Mouse (Mus musculus): ENCODE data around the gene Lin28a. TPM values are rescaled to one million over a fixed set of nuclear protein-coding genes. Genes with fewer than 3 reads are reported as not detected.

Lin28a gene
- polyA plus RNA-seq (2015; fragmentation: Illumina TruSeq; extraction: RNeasy Lipid Tissue Mini Kit (QIAGEN cat#74804); ENCODE audit: low read depth, low replicate concordance) = 0.12 TPM

DNA sequence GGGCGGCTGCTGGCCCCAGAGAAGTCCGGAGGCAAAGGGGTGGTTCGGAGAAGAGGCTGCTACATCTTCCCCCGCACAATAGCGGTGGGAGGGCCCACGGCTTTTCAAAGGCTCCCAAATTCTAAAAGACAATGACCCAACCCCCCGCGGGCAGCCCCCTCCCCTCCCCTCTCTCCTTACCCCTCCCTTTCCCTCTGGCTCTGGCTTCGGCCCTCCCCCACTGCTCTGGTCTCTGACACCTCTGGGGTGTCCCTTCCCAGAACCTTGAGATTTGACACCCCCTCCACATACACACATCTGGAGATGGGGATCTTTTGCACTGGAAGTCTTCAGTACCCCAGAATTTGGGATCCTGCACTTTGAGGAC is at the start of gene Lin28a:
Lin28a (minus strand) TSS at position 63 of the 367 bp plus-strand sequence.

DNA sequence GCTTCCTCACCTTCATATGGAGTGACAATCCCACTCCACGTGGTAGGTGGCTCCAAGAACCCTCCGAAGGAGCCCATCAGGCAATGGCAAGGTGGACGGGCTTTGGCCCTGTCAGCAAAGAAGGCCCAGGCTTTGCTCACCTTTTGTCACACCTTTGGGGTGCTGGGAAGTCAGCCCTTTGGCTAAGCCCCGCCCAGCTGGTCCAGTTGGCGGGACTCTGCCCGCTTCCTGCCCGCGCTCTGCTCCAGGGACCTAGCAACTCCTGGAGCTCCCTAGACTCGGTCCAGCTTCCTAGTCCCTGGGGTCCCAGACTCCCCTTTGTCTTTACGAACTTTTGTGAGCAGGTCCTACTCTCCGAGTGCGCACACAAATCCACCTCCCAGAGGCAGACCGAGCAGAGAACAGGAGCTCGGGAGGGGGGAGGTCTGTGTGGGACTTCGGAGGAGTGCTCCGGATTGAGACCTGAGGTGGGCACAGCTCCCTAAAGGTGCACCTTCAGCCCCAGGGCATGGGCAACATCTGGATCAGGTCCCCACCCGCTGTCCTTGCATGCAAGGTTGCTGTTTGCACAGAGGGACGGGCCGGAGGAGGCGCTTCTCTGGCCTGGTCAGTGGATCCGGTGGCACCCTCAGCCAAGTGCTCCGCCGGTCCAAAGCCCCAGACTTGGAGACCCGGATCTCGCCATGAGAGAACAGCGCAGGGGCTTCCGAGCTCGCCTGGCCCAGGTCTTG is 41.7 kb upstream of the Lin28a start, which contains the start of gene Crybg2:
Crybg2 (plus strand) TSS at position 681 of the 731 bp plus-strand sequence.

DNA sequence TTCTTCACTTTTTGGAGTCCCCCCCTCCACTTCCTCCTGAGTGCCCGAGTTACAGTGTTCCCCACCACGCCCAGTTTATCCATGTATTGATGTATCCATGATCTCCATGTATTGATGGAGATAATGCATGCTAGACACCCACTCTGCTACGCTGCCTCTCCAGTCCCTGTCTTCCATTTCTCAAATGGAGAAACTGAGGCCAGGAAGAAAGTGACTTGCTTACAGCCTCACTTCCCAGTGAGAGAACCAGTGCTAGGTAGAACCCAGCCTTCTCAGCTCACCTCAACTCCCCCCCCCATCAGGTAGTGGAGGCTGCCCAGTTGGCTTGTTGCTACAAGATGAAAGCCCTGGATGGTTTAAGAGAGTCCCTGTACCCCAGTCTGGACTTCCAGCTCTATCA is 34.9 kb upstream of the Lin28a start, which contains the start of gene Zfp683:
Zfp683 (plus strand) TSS at position 301 of the 400 bp plus-strand sequence.

DNA sequence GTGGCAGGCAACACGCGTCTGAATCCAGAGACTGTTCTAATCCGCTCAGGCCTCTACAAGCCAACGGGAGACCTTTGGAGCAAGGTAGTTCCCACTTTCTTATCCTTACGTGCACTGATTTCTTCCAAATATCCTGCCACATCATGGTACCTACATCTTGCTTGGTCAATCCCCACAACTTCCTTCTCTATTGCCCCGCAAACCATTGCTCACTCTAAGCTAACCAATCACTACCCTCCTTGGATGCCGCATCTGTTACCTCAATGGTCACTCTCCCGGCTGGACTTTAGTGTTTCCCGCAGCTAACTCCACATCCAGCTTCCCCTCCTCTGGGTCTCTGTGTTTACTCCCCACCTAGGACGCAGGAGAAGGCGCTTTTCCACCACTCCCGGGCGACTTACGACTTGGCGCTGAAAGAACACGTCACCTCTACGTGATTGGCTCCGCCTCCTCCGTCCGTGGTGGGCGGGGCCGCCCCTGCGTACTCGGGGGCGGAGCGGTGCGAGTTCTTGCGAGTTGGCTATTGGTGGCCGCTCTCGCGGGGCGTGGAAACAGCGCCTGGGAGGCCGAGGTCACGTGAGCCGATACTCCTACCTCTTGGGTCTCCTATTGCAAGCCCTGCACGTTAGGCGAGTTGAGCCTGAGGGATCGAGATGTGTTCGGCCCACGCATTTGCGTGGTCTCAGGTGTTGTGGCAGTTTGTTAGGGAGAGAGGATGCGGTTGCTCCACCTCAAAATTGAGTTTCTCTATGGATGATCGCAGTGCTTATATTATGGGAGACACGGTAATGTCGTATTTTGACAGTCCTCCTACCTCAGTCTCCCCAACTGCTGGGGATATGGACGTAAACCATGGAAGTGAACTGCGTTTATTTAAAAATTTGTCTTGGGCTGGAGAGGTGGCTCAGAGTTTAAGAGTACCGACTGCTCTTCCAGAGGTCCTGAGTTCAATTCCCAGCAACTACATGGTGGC is 17.9 kb downstream of the Lin28a start, which contains the start of gene Dhdds:
Dhdds (minus strand) TSS at position 453 of the 973 bp plus-strand sequence.

DNA sequence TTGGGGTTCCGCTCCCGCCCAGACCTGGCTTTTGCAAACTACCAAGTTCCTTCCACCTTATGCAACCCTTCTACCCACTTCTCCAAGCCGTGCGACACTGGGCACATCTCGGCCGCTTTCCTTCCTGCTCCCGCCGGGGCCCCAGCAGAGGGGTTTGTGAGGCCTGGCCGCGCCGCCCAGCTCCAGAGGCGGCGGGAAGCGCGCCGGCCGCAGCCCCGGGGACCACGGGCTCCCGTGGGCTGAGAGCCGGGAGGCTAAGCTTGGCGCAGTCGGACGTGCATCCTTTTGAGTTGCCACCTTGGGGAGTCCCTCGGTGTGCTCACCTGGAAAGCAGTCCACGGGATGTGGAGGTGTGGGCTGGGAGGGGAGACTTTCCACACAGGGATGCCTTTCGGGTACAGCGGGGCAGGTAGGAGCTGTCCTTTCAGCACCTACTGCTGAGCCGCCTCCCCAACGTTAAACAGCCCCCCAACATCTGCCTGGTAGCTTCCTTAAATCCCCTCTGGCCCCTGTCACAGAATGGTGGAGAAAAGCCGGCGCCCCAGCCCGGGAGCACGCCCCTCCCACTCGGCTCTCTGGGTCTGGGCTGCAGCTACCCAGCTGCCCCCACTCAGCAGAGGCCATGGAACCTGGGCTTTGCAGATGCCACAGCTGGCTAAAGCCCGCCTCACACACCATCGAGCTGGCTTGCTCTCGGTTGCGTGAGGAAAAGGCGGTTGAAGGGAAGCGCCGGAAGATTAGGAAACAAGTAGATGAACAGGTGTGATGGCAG is 50.3 kb downstream of the Lin28a start, which contains the start of gene Hmgn2:
Hmgn2 (minus strand) TSS at position 501 of the 772 bp plus-strand sequence.

Other genes starting within 250 kb of the Lin28a start
- gene Rps6ka1, start 131.0 kb downstream of the Lin28a start, polyA plus RNA-seq (2015; fragmentation: Illumina TruSeq; extraction: RNeasy Lipid Tissue Mini Kit (QIAGEN cat#74804); ENCODE audit: low read depth, low replicate concordance) = 12.6 TPM
- 235 TPM for gene Hmgn2, start 50.2 kb downstream of the Lin28a start, polyA plus RNA-seq (2015; fragmentation: Illumina TruSeq; extraction: RNeasy Lipid Tissue Mini Kit (QIAGEN cat#74804); ENCODE audit: low read depth, low replicate concordance)
- gene Dhdds, start 17.9 kb downstream of the Lin28a start, polyA plus RNA-seq (2015; fragmentation: Illumina TruSeq; extraction: RNeasy Lipid Tissue Mini Kit (QIAGEN cat#74804); ENCODE audit: low read depth, low replicate concordance) = 54.8 TPM
- not detected for gene Zfp683, start 35.0 kb upstream of the Lin28a start, polyA plus RNA-seq (2015; fragmentation: Illumina TruSeq; extraction: RNeasy Lipid Tissue Mini Kit (QIAGEN cat#74804); ENCODE audit: low read depth, low replicate concordance)
- gene Crybg2, start 42.0 kb upstream of the Lin28a start, polyA plus RNA-seq (2015; fragmentation: Illumina TruSeq; extraction: RNeasy Lipid Tissue Mini Kit (QIAGEN cat#74804); ENCODE audit: low read depth, low replicate concordance) = 3.2 TPM
- gene Cd52, start 76.2 kb upstream of the Lin28a start, polyA plus RNA-seq (2015; fragmentation: Illumina TruSeq; extraction: RNeasy Lipid Tissue Mini Kit (QIAGEN cat#74804); ENCODE audit: low read depth, low replicate concordance) = 9.8 TPM
- 19.3 TPM for gene Ubxn11, start 83.7 kb upstream of the Lin28a start, polyA plus RNA-seq (2015; fragmentation: Illumina TruSeq; extraction: RNeasy Lipid Tissue Mini Kit (QIAGEN cat#74804); ENCODE audit: low read depth, low replicate concordance)
- gene Sh3bgrl3, start 109.9 kb upstream of the Lin28a start, polyA plus RNA-seq (2015; fragmentation: Illumina TruSeq; extraction: RNeasy Lipid Tissue Mini Kit (QIAGEN cat#74804); ENCODE audit: low read depth, low replicate concordance) = 286 TPM
- gene Cep85, start 168.3 kb upstream of the Lin28a start, polyA plus RNA-seq (2015; fragmentation: Illumina TruSeq; extraction: RNeasy Lipid Tissue Mini Kit (QIAGEN cat#74804); ENCODE audit: low read depth, low replicate concordance) = 12.2 TPM
- gene Gm7534, start 184.2 kb upstream of the Lin28a start, polyA plus RNA-seq (2015; fragmentation: Illumina TruSeq; extraction: RNeasy Lipid Tissue Mini Kit (QIAGEN cat#74804); ENCODE audit: low read depth, low replicate concordance) = not detected
- gene Catsper4, start 208.5 kb upstream of the Lin28a start, polyA plus RNA-seq (2015; fragmentation: Illumina TruSeq; extraction: RNeasy Lipid Tissue Mini Kit (QIAGEN cat#74804); ENCODE audit: low read depth, low replicate concordance) = not detected
- 0.18 TPM for gene Cnksr1, start 219.6 kb upstream of the Lin28a start, polyA plus RNA-seq (2015; fragmentation: Illumina TruSeq; extraction: RNeasy Lipid Tissue Mini Kit (QIAGEN cat#74804); ENCODE audit: low read depth, low replicate concordance)
- not detected for gene E130218I03Rik, start 224.8 kb upstream of the Lin28a start, polyA plus RNA-seq (2015; fragmentation: Illumina TruSeq; extraction: RNeasy Lipid Tissue Mini Kit (QIAGEN cat#74804); ENCODE audit: low read depth, low replicate concordance)
- 12.3 TPM for gene Zfp593, start 226.8 kb upstream of the Lin28a start, polyA plus RNA-seq (2015; fragmentation: Illumina TruSeq; extraction: RNeasy Lipid Tissue Mini Kit (QIAGEN cat#74804); ENCODE audit: low read depth, low replicate concordance)
- not detected for gene Gm30191, start 228.1 kb upstream of the Lin28a start, polyA plus RNA-seq (2015; fragmentation: Illumina TruSeq; extraction: RNeasy Lipid Tissue Mini Kit (QIAGEN cat#74804); ENCODE audit: low read depth, low replicate concordance)
- gene Grrp1, start 235.3 kb upstream of the Lin28a start, polyA plus RNA-seq (2015; fragmentation: Illumina TruSeq; extraction: RNeasy Lipid Tissue Mini Kit (QIAGEN cat#74804); ENCODE audit: low read depth, low replicate concordance) = 4.2 TPM